Mouse (Mus musculus): ENCODE results near the gene Smurf1.

The Smurf1 gene

DNA sequence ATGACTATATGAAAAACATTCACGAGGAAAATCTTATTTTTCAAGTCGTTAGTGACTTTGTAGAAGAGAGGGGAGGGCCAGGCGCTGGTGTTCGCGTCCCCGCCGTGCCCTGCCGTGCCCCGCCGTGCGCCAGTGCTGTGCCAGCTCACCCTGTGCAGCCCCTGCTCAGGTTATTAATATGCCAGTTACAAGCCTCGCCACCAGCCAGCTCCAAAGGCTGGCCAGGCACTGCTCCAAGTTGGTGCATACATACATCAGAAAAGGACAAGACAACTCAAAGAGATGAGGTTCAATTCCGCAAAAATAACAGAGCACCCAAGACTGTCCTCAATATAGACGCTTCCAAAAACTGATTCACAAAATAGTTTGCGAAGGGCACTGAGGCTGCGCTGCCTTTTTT is 51.7 kb downstream of the Smurf1 start:
- DNase-seq (ENCODE audit: low read depth, low spot score) = no peak
- Histone ChIP-seq H3K36me3 (ENCODE audit: control insufficient read depth, insufficient read depth, low read length, poor library complexity, severe bottlenecking) (no peaks in the 10 kb centered on the region), H3K27me3 (ENCODE audit: control insufficient read depth, insufficient read depth, low read length, poor library complexity, severe bottlenecking) (no peaks in the 10 kb centered on the region)

DNA sequence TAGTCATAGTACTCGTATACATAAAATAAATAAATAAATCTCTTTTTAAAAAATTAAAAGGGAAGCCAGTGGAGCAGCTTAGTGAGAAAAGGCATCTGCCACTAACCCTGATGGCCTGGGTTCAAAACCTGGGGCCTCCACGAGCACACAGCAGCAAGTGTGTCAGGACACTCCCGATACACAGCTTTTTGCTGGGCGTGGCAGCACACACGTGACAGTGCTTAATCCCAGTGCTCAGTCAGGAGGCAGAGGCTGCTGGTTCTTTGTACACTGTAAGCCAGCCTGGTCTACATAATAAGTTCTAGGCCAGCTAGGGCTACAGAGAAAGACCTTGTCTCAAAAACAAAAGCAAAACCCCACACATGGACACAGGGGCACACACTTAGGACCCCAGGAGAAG is 52.3 kb downstream of the Smurf1 start:
- Histone ChIP-seq H3K27me3 (ENCODE audit: control insufficient read depth, insufficient read depth, low read length, poor library complexity, severe bottlenecking) (no peaks in the 10 kb centered on the region), H3K36me3 (ENCODE audit: control insufficient read depth, insufficient read depth, low read length, poor library complexity, severe bottlenecking) (no peaks in the 10 kb centered on the region)
- DNase-seq (ENCODE audit: low read depth, low spot score) = no peak

DNA sequence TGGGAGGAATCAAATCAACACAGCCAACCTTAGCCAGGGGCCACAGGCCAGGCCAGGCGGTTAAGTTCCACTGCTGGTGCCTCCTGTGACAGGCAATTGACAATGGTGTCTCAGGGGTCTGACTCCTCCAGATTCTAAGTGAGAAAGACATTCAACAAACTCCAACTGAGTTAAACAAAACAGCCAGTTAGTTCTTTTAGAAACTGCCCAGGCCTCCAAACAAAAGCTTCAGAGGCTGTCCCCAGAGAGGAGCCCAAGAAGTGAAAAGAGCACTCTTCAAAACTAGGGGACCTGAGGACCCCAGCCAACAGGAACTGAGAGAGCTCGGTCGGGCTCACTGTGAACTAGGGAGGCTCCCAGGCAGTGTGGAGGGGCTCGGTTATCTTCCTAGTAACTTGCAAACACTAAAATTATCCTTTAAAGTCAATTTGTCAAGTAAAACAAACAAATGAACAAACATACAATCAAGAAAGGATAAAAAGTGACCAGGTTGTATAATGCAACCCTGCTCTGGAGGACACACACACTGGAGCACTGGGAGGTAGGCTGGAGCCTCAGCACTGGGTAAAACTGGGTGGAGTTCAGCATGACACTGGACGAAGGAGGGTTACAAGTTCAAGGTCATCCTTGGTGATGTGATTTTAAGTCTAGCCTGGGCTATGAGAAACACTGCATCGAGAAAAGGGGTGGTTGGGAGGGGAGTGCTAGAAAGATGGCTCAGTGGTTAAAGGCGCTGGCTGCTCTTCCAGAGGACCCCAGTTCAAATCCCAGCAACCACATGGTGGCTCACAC is 52.9 kb downstream of the Smurf1 start:
- no peaks in the 10 kb centered on the region for H3K27me3 ChIP-seq (ENCODE audit: control insufficient read depth, insufficient read depth, low read length, poor library complexity, severe bottlenecking)
- DNase-seq (ENCODE audit: low read depth, low spot score) = no peak
- no peaks in the 10 kb centered on the region for H3K36me3 ChIP-seq (ENCODE audit: control insufficient read depth, insufficient read depth, low read length, poor library complexity, severe bottlenecking)

DNA sequence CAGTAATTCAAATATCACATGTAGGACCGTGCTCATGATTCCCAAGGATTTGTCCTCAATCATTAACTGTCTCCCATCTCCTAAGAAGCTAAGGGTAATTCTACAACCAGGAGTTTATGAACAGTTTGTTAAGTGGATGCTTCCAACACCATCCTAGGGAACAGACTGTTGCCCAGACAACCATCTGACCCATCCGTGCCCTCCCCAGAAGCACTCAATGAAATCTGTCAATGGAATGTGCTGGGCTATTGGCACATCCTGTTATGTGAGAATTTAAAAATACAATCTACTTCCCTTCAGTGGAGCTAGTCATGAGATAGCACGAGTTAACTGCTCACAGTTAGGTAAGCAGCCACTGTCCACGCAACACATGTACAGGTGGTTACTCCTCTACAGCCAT is 56.1 kb downstream of the Smurf1 start:
- Histone ChIP-seq H3K27me3 (ENCODE audit: control insufficient read depth, insufficient read depth, low read length, poor library complexity, severe bottlenecking) (no peaks in the 10 kb centered on the region), H3K36me3 (ENCODE audit: control insufficient read depth, insufficient read depth, low read length, poor library complexity, severe bottlenecking) (no peaks in the 10 kb centered on the region)
- no peak for DNase-seq (ENCODE audit: low read depth, low spot score)

DNA sequence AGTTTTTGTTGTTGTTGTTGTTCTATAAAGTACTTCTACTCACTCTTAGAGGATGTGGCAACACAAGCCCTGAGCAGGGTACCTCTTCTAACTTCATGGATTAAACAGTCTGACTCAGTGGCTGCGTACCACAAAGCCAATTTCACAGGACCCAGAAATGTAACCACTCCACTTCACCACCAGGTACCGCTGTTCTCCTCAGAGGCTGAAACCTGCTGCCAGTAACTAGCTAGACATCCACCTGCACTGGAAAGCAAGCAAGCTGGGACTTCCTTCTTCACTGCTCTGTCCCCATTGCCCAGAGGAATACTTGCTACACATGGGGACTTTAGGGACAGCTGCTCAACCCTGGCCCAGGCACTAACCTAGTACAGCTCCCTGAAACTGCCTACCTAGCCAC is 58.1 kb downstream of the Smurf1 start:
- no peaks in the 10 kb centered on the region for H3K36me3 ChIP-seq (ENCODE audit: control insufficient read depth, insufficient read depth, low read length, poor library complexity, severe bottlenecking)
- peak; percentile 4 for DNase-seq (ENCODE audit: low read depth, low spot score)
- no peaks in the 10 kb centered on the region for H3K27me3 ChIP-seq (ENCODE audit: control insufficient read depth, insufficient read depth, low read length, poor library complexity, severe bottlenecking)

DNA sequence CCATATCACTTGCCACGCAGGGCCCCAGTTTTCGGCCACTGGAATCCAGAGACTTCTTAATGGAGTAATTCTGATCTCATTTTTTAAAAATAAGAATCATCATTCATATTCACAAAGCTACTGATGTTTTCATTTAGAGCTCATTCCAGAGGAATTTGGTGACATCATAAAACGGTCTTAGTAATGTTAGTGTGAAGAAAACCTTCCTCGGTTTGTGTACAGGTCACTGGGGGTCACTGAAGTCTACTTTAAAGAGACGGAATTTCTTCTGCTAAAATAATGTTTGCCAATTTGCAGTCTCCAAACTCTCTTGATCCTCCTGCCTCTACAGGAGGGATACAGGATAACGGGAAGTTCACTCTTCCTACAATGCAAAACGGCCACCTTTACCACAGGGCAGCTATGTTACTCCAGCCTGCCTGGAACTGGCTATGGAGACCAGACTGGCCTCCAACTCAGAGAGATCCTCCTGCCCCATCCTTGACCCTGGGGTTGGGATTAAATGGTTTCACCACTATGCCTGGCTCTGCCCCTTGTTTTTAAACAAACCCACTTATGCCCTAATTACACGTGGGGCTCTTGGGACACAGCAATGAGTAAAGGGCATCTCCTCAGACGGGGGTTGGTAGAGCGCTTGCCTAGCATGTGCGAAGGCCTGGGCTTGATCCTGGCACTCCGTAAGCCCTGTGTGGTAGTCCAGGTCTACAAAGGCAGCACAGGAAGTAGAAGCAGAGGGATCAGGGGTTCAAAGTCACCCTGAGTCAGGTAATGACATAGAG is 61.1 kb downstream of the Smurf1 start:
- no peak for DNase-seq (ENCODE audit: low read depth, low spot score)
- H3K36me3 ChIP-seq (ENCODE audit: control insufficient read depth, insufficient read depth, low read length, poor library complexity, severe bottlenecking) = no peaks in the 10 kb centered on the region; the same call in 1 of the 2 replicates
- H3K27me3 ChIP-seq (ENCODE audit: control insufficient read depth, insufficient read depth, low read length, poor library complexity, severe bottlenecking) = no peaks in the 10 kb centered on the region

DNA sequence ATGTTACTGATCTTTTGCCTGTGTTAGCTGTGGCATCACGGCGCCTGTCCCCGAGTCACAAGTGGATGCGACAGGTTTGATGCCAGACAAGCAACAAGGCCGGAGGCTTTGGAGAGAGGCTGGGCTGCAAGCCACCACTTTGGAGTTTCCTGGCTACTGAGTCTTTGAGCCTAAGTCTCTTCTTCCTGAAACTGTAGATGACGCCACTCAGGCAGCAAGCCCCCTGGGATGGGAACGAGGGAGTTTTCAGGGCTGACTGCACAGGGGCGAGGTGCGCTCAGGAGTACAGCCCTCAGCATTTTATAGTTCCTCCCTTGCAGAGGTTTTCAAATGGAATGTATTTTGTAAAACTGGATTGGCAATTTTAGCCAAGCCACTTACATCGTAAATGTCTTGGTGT is 63.9 kb downstream of the Smurf1 start:
- Histone ChIP-seq H3K36me3 (ENCODE audit: control insufficient read depth, insufficient read depth, low read length, poor library complexity, severe bottlenecking) (no peaks in the 10 kb centered on the region; the same call in none of the 2 replicates), H3K27me3 (ENCODE audit: control insufficient read depth, insufficient read depth, low read length, poor library complexity, severe bottlenecking) (no peaks in the 10 kb centered on the region)
- no peak for DNase-seq (ENCODE audit: low read depth, low spot score)

DNA sequence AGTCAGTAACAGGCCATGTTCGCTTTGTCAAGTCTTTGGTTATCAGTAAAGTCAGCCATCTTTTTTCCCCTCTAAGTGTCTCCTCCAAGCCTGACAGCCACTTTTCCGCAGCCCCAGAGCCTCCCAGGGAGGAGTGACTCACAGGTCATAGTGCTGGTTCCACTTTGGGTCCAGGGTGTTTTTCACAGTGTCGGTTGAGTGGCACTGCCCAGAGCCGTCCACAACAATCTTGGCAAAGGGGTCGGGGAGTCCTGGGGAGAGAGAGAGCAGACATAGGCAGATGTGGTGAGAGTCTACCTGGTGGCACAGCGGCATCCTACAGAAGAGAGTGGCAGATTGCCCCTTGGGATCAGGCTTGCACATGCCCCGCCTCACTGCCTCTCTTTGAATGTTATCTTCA is 64.6 kb downstream of the Smurf1 start:
- DNase-seq (ENCODE audit: low read depth, low spot score) = no peak
- no peaks in the 10 kb centered on the region for H3K27me3 ChIP-seq (ENCODE audit: control insufficient read depth, insufficient read depth, low read length, poor library complexity, severe bottlenecking)
- H3K36me3 ChIP-seq (ENCODE audit: control insufficient read depth, insufficient read depth, low read length, poor library complexity, severe bottlenecking) = no peaks in the 10 kb centered on the region; the same call in none of the 2 replicates

DNA sequence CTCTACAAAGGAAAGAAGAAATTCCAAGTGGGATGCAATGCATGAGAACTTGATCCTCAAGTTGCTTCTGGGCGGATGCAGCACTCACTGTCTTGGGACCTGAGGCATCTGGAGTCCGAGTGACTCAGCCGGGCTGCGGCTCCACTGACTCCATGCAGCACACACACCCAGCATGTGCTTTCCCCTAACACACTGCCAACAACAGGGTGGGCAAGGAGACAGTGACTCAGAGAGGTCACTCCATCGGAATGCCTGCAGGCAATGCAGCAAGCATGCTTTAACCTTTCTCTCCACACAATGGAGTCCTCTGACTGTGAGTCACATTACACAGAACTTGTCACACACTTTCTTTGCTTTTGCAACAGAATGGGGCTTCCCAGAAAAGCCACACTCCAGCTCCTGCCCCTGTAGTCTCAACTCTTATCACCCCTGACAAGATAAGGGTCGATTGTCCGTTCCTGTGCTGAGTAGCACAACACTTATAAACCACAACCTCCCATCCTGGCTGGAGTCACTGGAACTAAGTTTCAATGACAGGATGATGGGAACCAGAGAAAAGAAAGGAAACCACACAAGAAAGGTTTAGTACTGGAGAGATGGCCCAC is 67.1 kb downstream of the Smurf1 start:
- Histone ChIP-seq H3K27me3 (ENCODE audit: control insufficient read depth, insufficient read depth, low read length, poor library complexity, severe bottlenecking) (no peaks in the 10 kb centered on the region), H3K36me3 (ENCODE audit: control insufficient read depth, insufficient read depth, low read length, poor library complexity, severe bottlenecking) (no peaks in the 10 kb centered on the region; the same call in none of the 2 replicates)
- DNase-seq (ENCODE audit: low read depth, low spot score) = no peak

DNA sequence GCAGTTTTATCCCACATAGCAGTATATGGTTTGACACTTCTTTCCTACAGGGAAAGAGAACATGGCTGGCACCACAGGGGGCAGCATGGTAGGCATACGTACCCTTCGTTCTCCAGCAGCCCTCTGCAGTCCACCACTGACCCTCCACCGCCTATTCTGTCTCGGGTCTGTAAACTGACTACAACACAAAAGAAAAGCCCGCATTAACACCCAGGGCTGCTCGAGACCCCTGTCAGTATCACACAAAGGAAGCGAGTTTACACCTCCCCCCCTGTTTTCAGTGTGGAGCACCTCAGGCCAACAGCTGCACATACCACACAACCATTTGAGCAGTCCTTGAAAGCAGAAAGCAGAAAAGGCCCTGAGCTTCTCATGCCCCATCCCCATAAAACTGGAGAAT is 67.8 kb downstream of the Smurf1 start:
- DNase-seq (ENCODE audit: low read depth, low spot score) = no peak
- no peaks in the 10 kb centered on the region; the same call in none of the 2 replicates for H3K36me3 ChIP-seq (ENCODE audit: control insufficient read depth, insufficient read depth, low read length, poor library complexity, severe bottlenecking)
- no peaks in the 10 kb centered on the region for H3K27me3 ChIP-seq (ENCODE audit: control insufficient read depth, insufficient read depth, low read length, poor library complexity, severe bottlenecking)

DNA sequence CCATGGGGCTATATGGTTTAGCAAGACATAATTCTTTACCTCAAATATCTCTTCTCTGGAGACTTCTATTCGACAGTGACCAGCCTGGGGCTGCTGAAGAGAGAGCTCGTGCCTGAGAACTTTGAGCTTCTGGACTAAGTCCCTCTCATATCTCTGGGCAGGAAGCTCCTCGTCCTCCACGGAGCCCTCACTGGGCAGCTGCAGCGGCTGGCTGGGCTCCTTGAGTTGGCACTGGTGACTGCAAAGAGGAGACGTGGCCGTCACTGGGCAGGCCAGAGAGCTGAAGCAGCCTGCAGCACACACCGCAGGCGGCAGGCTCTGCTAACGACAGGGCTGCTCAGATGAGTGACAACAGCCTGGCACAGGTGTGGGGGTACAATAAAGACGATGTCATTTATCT is 74.4 kb downstream of the Smurf1 start:
- DNase-seq (ENCODE audit: low read depth, low spot score) = no peak

DNA sequence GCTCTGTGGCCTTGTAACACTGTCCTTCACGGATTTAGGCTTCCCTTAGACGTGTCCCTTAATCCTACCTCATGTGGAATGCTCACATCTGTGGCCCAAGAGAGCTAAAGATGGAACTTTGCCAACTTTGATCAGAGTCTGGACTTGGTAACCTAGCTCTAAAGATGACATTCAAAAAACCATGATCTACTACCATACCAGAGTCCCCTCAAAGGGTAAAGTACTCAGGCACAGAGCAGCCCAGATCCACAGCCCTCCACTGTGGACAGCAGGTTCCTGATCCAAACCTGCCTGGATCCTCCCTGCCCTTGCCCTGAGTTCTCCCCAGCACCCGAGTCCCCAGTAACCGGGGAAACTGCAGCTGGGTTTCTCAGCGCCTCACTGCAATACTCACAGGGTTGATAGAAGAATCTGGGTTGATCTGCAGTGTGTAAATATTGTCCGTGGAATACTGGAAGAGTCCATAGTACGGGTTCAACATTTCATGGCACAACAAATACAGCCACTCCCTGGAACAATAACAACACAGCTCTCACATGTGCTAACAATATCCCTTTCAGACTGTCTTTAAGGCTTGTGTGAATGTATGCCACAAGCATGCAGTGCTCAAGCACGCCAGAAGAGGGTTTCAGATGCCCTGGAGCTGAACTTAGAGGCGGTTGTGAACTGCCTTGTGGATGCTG is 79.5 kb downstream of the Smurf1 start:
- no peak for DNase-seq (ENCODE audit: low read depth, low spot score)
- H3K36me3 ChIP-seq (ENCODE audit: control insufficient read depth, insufficient read depth, low read length, poor library complexity, severe bottlenecking) = peaks cover 14% of the 10 kb centered on the region
- no peaks in the 10 kb centered on the region; the same call in 1 of the 2 replicates for H3K27me3 ChIP-seq (ENCODE audit: control insufficient read depth, insufficient read depth, low read length, poor library complexity, severe bottlenecking)

More for the DNA sequence above, 74.4 kb downstream of the Smurf1 start:
- Histone ChIP-seq H3K36me3 (ENCODE audit: control insufficient read depth, insufficient read depth, low read length, poor library complexity, severe bottlenecking) (peaks cover 17% of the 10 kb centered on the region), H3K27me3 (ENCODE audit: control insufficient read depth, insufficient read depth, low read length, poor library complexity, severe bottlenecking) (no peaks in the 10 kb centered on the region; the same call in 1 of the 2 replicates)

DNA sequence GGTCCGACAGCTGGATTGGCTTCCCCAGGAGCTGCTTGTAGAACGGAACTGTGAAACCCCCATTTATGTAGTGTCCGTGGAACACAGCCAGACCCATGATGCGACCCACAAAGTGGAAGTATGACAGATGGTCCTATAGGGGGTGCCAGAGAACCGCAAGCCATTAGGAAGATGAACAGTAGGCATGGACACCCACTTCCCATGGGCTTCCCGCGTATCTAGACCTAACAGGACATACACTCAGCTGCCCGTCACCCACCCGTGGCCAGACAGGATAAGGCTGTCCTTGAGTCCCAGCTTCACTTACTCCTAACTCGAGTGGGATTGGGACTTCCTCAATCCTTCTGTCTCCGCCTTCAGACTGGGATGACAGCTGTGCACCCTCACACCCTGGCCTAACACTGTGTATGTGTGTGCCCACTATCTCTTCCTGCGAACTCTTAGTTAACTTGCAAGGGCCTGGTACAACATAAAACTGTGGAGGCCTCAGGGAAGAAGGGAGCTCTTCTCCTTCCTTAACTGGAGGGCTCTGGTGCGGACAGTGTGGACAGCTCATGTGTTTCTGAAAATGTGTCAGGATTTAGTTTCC is 80.9 kb downstream of the Smurf1 start:
- Histone ChIP-seq H3K36me3 (ENCODE audit: control insufficient read depth, insufficient read depth, low read length, poor library complexity, severe bottlenecking) (peaks cover 12% of the 10 kb centered on the region), H3K27me3 (ENCODE audit: control insufficient read depth, insufficient read depth, low read length, poor library complexity, severe bottlenecking) (no peaks in the 10 kb centered on the region)
- DNase-seq (ENCODE audit: low read depth, low spot score) = no peak

DNA sequence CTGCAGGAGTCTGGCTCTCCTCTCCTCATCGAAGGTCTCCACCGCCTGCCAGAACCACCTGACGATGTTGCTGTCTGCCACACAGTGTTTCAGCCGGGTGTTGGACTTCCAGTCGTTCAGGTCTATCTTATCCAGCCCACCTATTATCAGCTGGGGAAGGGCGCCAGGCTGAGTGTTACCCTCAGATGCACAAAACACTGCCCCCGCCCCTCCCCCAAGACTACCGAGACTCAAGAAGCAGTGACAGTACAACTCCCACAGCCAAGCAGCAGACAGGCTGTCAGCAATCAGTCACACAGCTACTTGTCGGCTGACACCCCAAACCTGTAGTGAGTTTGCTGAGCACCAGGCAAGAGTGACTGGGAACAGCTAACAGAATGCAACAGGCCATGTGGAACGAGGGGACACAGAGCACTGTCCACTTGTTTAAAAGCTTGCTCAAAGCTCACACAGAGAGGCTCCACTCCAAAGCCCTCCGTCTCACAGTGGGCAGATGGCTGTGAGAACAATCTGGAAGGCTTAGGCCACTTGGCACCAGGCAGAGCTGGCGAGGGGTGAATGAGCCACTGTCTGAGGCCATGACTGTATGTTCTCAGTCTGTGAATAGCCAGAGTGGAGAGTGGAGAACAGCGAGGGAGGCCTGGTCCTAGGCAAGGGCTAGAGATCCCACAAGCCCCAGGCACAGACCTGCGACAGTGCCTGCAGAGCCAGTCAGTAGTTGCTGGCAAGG is 83.8 kb downstream of the Smurf1 start:
- no peaks in the 10 kb centered on the region for H3K27me3 ChIP-seq (ENCODE audit: control insufficient read depth, insufficient read depth, low read length, poor library complexity, severe bottlenecking)
- DNase-seq (ENCODE audit: low read depth, low spot score) = no peak
- peaks cover 2% of the 10 kb centered on the region; the same call in 1 of the 2 replicates for H3K36me3 ChIP-seq (ENCODE audit: control insufficient read depth, insufficient read depth, low read length, poor library complexity, severe bottlenecking)

Measured in splenic B cell, adult 2 months (primary cell).